Mouse (Mus musculus): Measurements from ENCODE around the gene Supt6. TPM values are rescaled to one million over a fixed set of nuclear protein-coding genes. Genes with fewer than 3 reads are reported as not detected.

Gene Supt6
- polyA plus RNA-seq, 1 experiment from 2014 or later = 35.4 TPM

DNA sequence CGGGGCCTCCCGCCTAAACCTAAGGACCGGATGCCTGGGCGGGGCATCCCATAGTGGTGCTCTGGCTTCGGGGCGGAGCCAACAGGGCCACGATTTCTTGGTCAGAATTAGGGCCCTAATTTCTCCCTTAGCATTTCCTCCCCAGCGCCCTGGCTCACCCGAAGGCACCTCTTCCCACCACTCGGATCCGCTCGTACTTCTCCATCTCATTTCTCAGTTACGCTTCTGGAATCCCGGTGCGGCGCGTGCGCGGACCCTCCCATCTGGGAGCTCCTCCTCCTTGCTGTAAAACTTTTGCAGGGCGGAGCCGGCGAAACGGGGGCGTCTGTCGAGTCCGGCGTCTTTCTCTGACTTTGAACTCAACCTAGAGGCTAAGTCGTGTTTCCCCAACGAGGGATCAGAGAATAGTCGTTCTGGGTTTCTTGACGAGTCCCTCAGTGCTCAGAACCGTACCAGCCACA is 69.4 kb downstream of the Supt6 start, which contains the start of the genes Nek8 and Tlcd1:
Nek8 (minus strand) TSS at position 274 of the 461 bp plus-strand sequence.
Tlcd1 (plus strand) TSS at position 310 of the 461 bp plus-strand sequence.
- Histone ChIP-seq H3K27me3 (ENCODE audit: control insufficient read depth, insufficient read depth, low read length) (no peaks in the 10 kb centered on the region), H3K4me2 (ENCODE audit: low read depth) (peak within 1 kb of the TSS; percentile 90), H3K36me3 (ENCODE audit: control insufficient read depth, insufficient read depth, low read length) (peaks cover 6% of the 10 kb centered on the region), H3K4me3 (ENCODE audit: low read depth, low read length) (peak within 1 kb of the TSS; percentile 56), H3K27ac (ENCODE audit: low read depth, low read length) (peak within 1 kb of the TSS; percentile 92; the same call in 1 of the 2 replicates), H3K4me1 (ENCODE audit: control insufficient read depth, insufficient read depth, low read length) (peaks cover 18% of the 10 kb centered on the region), H3K9me3 (ENCODE audit: control insufficient read depth, low read length) (no peaks in the 10 kb centered on the region), H3K9ac (ENCODE audit: low read length) (peak within 1 kb of the TSS; percentile 73)
- DNase-seq (ENCODE audit: low spot score) (peak; percentile 93), ATAC-seq (ENCODE audit: insufficient read depth, low FRiP score, low TSS enrichment) (peak; percentile 57; the same call in 1 of the 2 replicates)
- WGBS = under 1% methylated on average over 32 of the region's 32 CpGs

DNA sequence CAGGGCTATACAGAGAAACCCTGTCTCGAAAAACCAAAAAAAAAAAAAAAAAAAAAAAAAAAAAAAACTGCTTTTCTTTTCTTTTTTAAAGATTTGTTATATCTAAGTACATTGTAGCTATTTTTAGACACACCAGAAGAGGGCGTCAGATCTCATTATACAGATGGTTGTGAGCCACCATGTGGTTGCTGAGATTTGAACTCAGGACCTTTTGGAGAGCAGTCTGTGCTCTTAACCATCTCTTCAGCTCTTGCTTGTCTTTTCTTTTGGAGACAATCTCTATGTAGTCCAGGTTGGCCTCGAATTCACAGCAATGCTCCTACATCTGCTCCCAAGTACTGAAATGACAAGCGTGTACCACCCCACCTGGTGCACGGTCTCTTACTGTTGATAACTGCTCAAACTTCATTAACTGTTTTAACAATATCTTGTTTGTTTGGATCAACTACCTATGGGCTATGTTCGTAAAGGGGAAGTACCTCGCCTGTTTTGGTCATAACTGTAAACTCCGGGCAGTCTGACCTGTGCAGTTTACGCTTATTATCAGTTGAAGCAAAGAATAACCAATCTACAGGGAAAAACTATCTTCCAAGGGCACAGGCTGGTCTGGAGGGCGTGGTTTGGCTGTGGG is 69.9 kb downstream of the Supt6 start:
- Histone ChIP-seq H3K27ac (ENCODE audit: low read depth, low read length) (no peak overlapping the region), H3K9me3 (ENCODE audit: control insufficient read depth, low read length) (no peaks in the 10 kb centered on the region), H3K9ac (ENCODE audit: low read length) (peak overlapping the region; percentile 50), H3K36me3 (ENCODE audit: control insufficient read depth, insufficient read depth, low read length) (peaks cover 2% of the 10 kb centered on the region), H3K27me3 (ENCODE audit: control insufficient read depth, insufficient read depth, low read length) (no peaks in the 10 kb centered on the region), H3K4me2 (ENCODE audit: low read depth) (peak overlapping the region; percentile 90), H3K4me3 (ENCODE audit: low read depth, low read length) (peak overlapping the region; percentile 56), H3K4me1 (ENCODE audit: control insufficient read depth, insufficient read depth, low read length) (peaks cover 18% of the 10 kb centered on the region)
- ATAC-seq (ENCODE audit: insufficient read depth, low FRiP score, low TSS enrichment) = no peak
- DNase-seq (ENCODE audit: low spot score) = no peak
- WGBS = 6% methylated on average over 9 of the region's 10 CpGs

DNA sequence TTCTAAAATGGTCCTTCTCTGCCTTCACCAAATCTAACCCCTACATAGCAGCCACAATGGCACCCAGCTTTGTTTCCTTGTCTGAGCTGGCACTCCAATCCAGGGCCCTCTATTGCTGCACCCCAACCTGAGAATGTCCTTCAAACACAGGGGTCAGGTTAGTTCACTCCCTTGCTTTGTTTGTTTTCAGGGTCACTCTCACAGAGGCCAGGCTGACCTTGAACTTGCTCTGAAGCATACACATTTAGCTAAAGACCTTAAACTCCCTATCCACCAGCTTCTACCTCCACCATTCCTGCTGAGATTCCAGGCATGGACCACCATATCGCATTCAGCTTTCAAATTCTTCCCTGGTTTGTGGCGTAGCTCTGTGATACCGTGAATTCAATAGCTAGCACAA is 71.3 kb downstream of the Supt6 start:
- no peak for ATAC-seq (ENCODE audit: insufficient read depth, low FRiP score, low TSS enrichment)
- peaks cover 11% of the 10 kb centered on the region for H3K4me1 ChIP-seq (ENCODE audit: control insufficient read depth, insufficient read depth, low read length)
- H3K36me3 ChIP-seq (ENCODE audit: control insufficient read depth, insufficient read depth, low read length) = peaks cover under 1% of the 10 kb centered on the region
- no peaks in the 10 kb centered on the region for H3K27me3 ChIP-seq (ENCODE audit: control insufficient read depth, insufficient read depth, low read length)
- no peak overlapping the region for H3K4me3 ChIP-seq (ENCODE audit: low read depth, low read length)
- DNase-seq (ENCODE audit: low spot score) = no peak
- no peak overlapping the region for H3K9ac ChIP-seq (ENCODE audit: low read length)
- H3K4me2 ChIP-seq (ENCODE audit: low read depth) = no peak overlapping the region
- no peak overlapping the region for H3K27ac ChIP-seq (ENCODE audit: low read depth, low read length)
- WGBS = 89% methylated on average over 3 of the region's 3 CpGs
- no peaks in the 10 kb centered on the region for H3K9me3 ChIP-seq (ENCODE audit: control insufficient read depth, low read length)

DNA sequence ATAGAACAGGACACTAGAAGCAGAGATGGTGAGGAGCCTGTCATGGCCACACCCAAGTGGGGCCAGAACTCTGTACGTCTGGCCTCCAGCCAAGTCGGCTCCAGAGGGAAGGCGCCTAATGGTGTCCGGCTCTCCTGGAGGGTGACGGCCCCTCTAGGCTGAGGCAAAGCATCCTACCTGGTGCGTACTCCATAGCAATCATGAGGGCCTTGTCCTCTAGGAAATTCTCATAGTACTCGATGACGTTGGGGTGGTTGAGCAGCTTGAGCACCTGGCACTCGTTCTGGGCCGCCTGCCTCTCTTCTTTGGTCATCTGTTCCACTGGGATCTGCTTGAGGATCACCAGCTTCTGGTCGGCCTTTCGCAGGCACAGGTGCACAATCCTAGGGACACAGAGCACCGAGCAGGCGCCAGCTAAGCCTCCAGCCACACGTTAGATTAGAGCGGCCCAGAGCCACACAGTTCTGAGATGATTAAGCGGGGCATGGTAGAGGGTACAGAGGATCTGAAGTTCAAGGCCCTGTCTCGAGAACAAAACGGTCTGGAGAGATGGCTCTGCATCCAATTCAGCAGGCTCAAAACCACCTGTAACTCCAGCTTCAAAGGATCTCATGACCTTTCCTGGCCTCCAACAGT is 72.9 kb downstream of the Supt6 start:
- no peak overlapping the region for H3K4me3 ChIP-seq (ENCODE audit: low read depth, low read length)
- no peaks in the 10 kb centered on the region for H3K27me3 ChIP-seq (ENCODE audit: control insufficient read depth, insufficient read depth, low read length)
- no peak overlapping the region for H3K4me2 ChIP-seq (ENCODE audit: low read depth)
- no peaks in the 10 kb centered on the region for H3K9me3 ChIP-seq (ENCODE audit: control insufficient read depth, low read length)
- H3K27ac ChIP-seq (ENCODE audit: low read depth, low read length) = no peak overlapping the region
- 88% methylated on average over 19 of the region's 19 CpGs for WGBS
- DNase-seq (ENCODE audit: low spot score) (no peak), ATAC-seq (ENCODE audit: insufficient read depth, low FRiP score, low TSS enrichment) (no peak)
- no peak overlapping the region for H3K9ac ChIP-seq (ENCODE audit: low read length)
- H3K36me3 ChIP-seq (ENCODE audit: control insufficient read depth, insufficient read depth, low read length) = no peaks in the 10 kb centered on the region; the same call in 1 of the 2 replicates
- peaks cover 4% of the 10 kb centered on the region; the same call in 1 of the 2 replicates for H3K4me1 ChIP-seq (ENCODE audit: control insufficient read depth, insufficient read depth, low read length)

DNA sequence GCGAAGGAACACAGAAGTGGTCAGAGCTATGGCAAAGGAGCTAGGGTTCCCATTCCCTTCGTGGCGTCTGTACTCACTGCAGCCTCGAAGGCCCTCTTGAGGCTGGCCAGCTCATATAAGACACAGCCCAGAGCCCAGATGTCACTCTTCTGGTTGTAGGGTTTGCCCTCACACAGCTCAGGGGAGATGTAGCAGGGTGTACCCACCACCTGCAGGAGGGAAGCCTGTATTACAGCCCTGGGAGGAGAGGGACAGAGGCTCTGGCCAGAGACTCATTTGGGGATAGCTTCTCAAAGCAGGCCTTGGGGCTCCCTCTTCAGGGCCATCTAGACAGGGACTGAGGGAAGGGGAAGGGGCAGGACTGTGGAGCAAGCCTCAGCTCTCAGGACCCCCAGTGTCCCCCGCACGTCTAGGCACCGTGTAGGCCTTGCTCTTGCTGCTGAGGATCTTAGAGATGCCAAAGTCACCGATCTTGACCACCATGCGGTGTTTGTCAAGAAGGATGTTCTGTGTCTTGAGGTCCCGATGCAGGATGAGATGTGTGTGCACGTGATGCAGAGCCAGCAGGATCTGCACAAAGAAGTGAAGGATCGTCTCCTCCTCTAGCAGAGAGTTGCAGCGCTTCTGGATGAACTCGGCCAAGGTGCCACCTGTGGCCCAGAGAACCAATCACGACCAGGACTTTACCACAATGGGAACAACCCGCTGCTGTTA is 73.6 kb downstream of the Supt6 start:
- H3K4me3 ChIP-seq (ENCODE audit: low read depth, low read length) = no peak overlapping the region
- H3K27me3 ChIP-seq (ENCODE audit: control insufficient read depth, insufficient read depth, low read length) = no peaks in the 10 kb centered on the region
- no peak overlapping the region for H3K9ac ChIP-seq (ENCODE audit: low read length)
- no peak for DNase-seq (ENCODE audit: low spot score)
- H3K27ac ChIP-seq (ENCODE audit: low read depth, low read length) = no peak overlapping the region
- no peaks in the 10 kb centered on the region for H3K9me3 ChIP-seq (ENCODE audit: control insufficient read depth, low read length)
- 81% methylated on average over 16 of the region's 16 CpGs for WGBS
- no peak for ATAC-seq (ENCODE audit: insufficient read depth, low FRiP score, low TSS enrichment)
- H3K4me2 ChIP-seq (ENCODE audit: low read depth) = no peak overlapping the region
- 0 out of 2 replicates have a peak, but pooled peaks cover under 1% of the 10 kb centered on the region for H3K4me1 ChIP-seq (ENCODE audit: control insufficient read depth, insufficient read depth, low read length)
- no peaks in the 10 kb centered on the region; the same call in 1 of the 2 replicates for H3K36me3 ChIP-seq (ENCODE audit: control insufficient read depth, insufficient read depth, low read length)

DNA sequence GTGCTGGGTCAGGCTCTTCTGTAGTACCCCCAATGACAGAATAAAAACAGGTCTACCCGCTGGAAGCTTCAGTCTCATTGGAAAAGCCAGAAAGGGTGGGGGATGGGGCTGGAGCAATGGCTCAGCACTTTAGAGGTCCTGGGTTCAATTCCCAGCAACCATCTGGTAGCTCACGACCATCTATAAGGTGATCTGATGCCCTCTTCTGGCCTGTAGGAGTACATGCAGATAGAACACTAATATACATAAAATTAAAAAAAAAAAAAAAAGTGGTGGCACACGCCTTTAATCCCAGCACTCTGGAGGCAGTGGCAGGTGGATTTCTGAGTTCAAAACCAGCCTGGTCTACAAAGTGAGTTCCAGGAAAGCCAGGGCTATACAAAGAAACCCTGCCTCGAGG is 74.5 kb downstream of the Supt6 start:
- no peak for DNase-seq (ENCODE audit: low spot score)
- 78% methylated on average over 4 of the region's 4 CpGs for WGBS

DNA sequence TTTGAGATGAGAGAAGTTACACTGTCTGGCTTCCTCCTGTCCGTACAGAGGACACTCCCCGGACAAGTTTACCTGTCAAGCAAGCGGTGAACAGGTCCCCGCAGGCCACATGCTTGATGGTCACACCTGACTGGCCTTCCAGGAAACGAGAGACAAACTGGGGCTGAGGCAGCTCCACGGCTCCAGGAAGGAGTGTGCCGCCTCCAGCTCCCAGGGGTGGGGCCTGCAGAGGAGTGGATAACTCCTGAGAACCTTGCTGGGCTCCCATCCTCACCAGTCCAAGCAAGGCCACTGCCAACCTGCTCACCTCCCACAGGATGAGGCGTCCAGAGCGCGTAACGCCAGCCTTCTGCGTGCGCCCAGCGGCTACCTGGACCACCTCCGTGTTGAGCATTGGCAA is 75.5 kb downstream of the Supt6 start:
- H3K27ac ChIP-seq (ENCODE audit: low read depth, low read length) = no peak overlapping the region
- no peaks in the 10 kb centered on the region; the same call in 1 of the 2 replicates for H3K36me3 ChIP-seq (ENCODE audit: control insufficient read depth, insufficient read depth, low read length)
- no peak overlapping the region for H3K4me2 ChIP-seq (ENCODE audit: low read depth)
- H3K9me3 ChIP-seq (ENCODE audit: control insufficient read depth, low read length) = no peaks in the 10 kb centered on the region
- H3K27me3 ChIP-seq (ENCODE audit: control insufficient read depth, insufficient read depth, low read length) = no peaks in the 10 kb centered on the region
- DNase-seq (ENCODE audit: low spot score) (no peak), ATAC-seq (ENCODE audit: insufficient read depth, low FRiP score, low TSS enrichment) (no peak)
- peaks cover 7% of the 10 kb centered on the region; the same call in 1 of the 2 replicates for H3K4me1 ChIP-seq (ENCODE audit: control insufficient read depth, insufficient read depth, low read length)
- no peak overlapping the region for H3K9ac ChIP-seq (ENCODE audit: low read length)
- 94% methylated on average over 15 of the region's 15 CpGs for WGBS
- H3K4me3 ChIP-seq (ENCODE audit: low read depth, low read length) = no peak overlapping the region

More for the DNA sequence above, 74.5 kb downstream of the Supt6 start:
- Histone ChIP-seq H3K4me3 (ENCODE audit: low read depth, low read length) (no peak overlapping the region), H3K9ac (ENCODE audit: low read length) (no peak overlapping the region), H3K4me2 (ENCODE audit: low read depth) (no peak overlapping the region), H3K9me3 (ENCODE audit: control insufficient read depth, low read length) (no peaks in the 10 kb centered on the region), H3K4me1 (ENCODE audit: control insufficient read depth, insufficient read depth, low read length) (no peaks in the 10 kb centered on the region), H3K36me3 (ENCODE audit: control insufficient read depth, insufficient read depth, low read length) (no peaks in the 10 kb centered on the region; the same call in 1 of the 2 replicates), H3K27me3 (ENCODE audit: control insufficient read depth, insufficient read depth, low read length) (no peaks in the 10 kb centered on the region), H3K27ac (ENCODE audit: low read depth, low read length) (no peak overlapping the region)
- ATAC-seq (ENCODE audit: insufficient read depth, low FRiP score, low TSS enrichment) = no peak

DNA sequence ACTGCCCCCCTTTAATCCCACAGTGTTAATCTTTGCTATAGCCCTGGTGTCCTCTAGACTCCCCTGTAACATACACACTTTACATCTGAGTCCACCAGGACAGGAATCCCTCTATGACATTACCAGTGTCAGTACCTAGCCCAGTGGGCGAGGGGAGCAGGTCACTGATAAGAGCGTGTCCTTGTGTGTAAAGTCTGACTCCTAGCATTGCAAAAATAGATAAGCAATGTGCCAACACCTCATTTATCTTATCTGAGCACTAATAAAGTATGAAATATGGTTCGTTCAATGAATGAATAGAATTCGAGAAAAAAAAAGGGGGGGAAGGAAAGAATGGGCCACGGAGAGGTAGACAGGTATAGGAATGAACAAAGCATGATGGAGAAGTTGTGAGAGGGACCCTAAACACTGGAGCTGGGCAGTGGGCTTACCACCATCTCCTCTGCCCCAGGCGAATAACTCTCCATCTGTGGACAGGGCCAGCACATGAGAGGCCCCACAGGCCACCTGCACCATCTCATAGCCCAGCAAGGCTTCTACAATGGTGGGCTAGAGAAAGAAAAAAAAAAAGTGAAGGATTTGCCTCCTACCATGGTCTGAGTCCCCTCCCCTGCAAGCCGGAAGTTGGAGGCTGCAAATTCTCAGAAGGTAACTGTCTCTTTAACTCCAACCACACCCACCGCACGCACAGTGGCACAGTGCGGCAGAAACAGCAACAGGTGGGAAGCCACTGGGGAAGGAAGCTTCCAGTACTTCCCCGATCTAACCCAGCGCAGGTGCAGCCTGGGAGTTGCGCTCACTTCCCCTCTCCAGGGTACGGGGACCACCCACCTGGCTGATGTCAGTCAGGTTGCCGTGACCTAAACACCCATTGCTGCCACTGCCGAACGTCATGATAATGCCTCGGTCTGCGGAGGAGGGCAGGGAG is 77.0 kb downstream of the Supt6 start:
- WGBS = 62% methylated on average over 19 of the region's 19 CpGs
- no peak overlapping the region for H3K9ac ChIP-seq (ENCODE audit: low read length)
- no peak overlapping the region for H3K27ac ChIP-seq (ENCODE audit: low read depth, low read length)
- no peaks in the 10 kb centered on the region for H3K9me3 ChIP-seq (ENCODE audit: control insufficient read depth, low read length)
- peaks cover 8% of the 10 kb centered on the region; the same call in 1 of the 2 replicates for H3K4me1 ChIP-seq (ENCODE audit: control insufficient read depth, insufficient read depth, low read length)
- DNase-seq (ENCODE audit: low spot score) (no peak), ATAC-seq (ENCODE audit: insufficient read depth, low FRiP score, low TSS enrichment) (no peak)
- no peaks in the 10 kb centered on the region for H3K27me3 ChIP-seq (ENCODE audit: control insufficient read depth, insufficient read depth, low read length)
- no peak overlapping the region for H3K4me2 ChIP-seq (ENCODE audit: low read depth)
- H3K36me3 ChIP-seq (ENCODE audit: control insufficient read depth, insufficient read depth, low read length) = no peaks in the 10 kb centered on the region; the same call in 1 of the 2 replicates
- no peak overlapping the region for H3K4me3 ChIP-seq (ENCODE audit: low read depth, low read length)

Data from neural tube, embryonic 11.5 days (tissue).